Mouse (Mus musculus) urinary bladder, postnatal 36 days (tissue): ENCODE measurements around the gene Arfgef2.

ENCODE experiments used
- DNase-seq, 2 experiments: peaks; one replicate each; pipeline ENCODE4 v3.0.0; 2022; ENCODE audit warnings: low spot score in 2 of 2, mixed read lengths in 1 of 2

The Arfgef2 gene

GRCm38 (mm10) chr2:166805250-166806172 is at the start of gene Arfgef2:
Arfgef2 (plus strand) TSS chr2:166805588.
- DNase-seq, result peak; percentile 80 to 88

- no peak for DNase-seq
These were observed 47.4 kb upstream of the Arfgef2 start for GRCm38 (mm10) chr2:166757969-166758368.

GRCm38 (mm10) chr2:166764051-166764450 is 41.3 kb upstream of the Arfgef2 start:
- DNase-seq, result no peak

- DNase-seq, result no peak
These were observed 37.8 kb upstream of the Arfgef2 start for GRCm38 (mm10) chr2:166767591-166767990.

GRCm38 (mm10) chr2:166771396-166771795 is 34.0 kb upstream of the Arfgef2 start:
- DNase-seq, result peak; percentile 26 to 53

GRCm38 (mm10) chr2:166773587-166773986 is 31.8 kb upstream of the Arfgef2 start:
- no peak for DNase-seq

- no peak for DNase-seq
These were observed 31.1 kb upstream of the Arfgef2 start for GRCm38 (mm10) chr2:166774275-166774674.

- no peak for DNase-seq
These were observed 30.0 kb upstream of the Arfgef2 start for GRCm38 (mm10) chr2:166775357-166775893.

GRCm38 (mm10) chr2:166776272-166776671 is 29.1 kb upstream of the Arfgef2 start:
- no peak for DNase-seq

- no peak for DNase-seq
These were observed 25.4 kb upstream of the Arfgef2 start for GRCm38 (mm10) chr2:166779956-166780355.

GRCm38 (mm10) chr2:166780980-166781578 is 24.3 kb upstream of the Arfgef2 start:
- peak; percentile 61 to 70 for DNase-seq

GRCm38 (mm10) chr2:166784376-166784775 is 21.0 kb upstream of the Arfgef2 start:
- no peak for DNase-seq

- peak; percentile 79 to 87 for DNase-seq
These were observed 18.9 kb upstream of the Arfgef2 start for GRCm38 (mm10) chr2:166786353-166787004.

- no peak for DNase-seq
These were observed 13.7 kb upstream of the Arfgef2 start for GRCm38 (mm10) chr2:166791738-166792137.

- no peak for DNase-seq
These were observed 13.0 kb upstream of the Arfgef2 start, which contains the start of gene Trp53rkb for GRCm38 (mm10) chr2:166792355-166792754. Trp53rkb (plus strand) TSS chr2:166792531.

GRCm38 (mm10) chr2:166793542-166794214 is 11.7 kb upstream of the Arfgef2 start:
- DNase-seq, result peak; percentile 78 to 87

- DNase-seq, result no peak
These were observed 5.5 kb upstream of the Arfgef2 start for GRCm38 (mm10) chr2:166799615-166800472.

GRCm38 (mm10) chr2:166800473-166800857 is 4.9 kb upstream of the Arfgef2 start:
- no peak for DNase-seq

GRCm38 (mm10) chr2:166801436-166801835 is 4.0 kb upstream of the Arfgef2 start:
- DNase-seq, result no peak

GRCm38 (mm10) chr2:166803298-166803697 is 2.1 kb upstream of the Arfgef2 start:
- DNase-seq, result no peak
